Mouse (Mus musculus) lung, postnatal 14 days (tissue): Measurements from ENCODE around the gene Mogat1.
"Not testable (repeated sequence)": the region's sequence is repeated elsewhere in the genome, so short reads cannot be mapped to it uniquely, and the experiment has no call there.

Experiments
- DNase-seq: peaks from one replicate; pipeline ENCODE4 v3.0.0; 2021

The Mogat1 gene

DNA sequence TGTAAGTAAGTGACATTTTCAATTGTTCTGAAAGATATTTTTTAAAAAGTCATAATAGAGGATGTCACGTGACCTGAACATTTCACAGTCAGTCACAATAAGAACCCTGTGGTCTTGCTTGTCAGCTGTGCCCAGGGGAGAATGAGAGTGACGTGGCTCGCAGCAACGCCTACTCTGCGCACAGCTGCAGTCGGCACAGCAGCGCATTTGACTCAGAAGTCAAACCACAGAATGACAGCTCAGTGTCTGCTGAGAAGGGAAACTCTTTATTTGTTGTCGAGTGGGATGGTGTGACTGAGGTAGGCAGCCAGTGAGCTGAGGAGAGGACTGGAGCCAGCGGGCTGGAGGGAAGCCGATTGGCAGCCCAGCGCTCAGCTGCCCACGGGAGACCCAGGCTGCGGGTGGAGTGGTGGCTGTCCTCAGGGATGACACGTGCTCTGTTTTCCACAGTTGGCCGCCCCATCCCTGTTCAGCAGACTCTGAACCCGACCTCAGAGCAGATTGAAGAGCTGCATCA, 26.8 kb downstream of the Mogat1 start:
- DNase-seq, result peak; percentile 55

DNA sequence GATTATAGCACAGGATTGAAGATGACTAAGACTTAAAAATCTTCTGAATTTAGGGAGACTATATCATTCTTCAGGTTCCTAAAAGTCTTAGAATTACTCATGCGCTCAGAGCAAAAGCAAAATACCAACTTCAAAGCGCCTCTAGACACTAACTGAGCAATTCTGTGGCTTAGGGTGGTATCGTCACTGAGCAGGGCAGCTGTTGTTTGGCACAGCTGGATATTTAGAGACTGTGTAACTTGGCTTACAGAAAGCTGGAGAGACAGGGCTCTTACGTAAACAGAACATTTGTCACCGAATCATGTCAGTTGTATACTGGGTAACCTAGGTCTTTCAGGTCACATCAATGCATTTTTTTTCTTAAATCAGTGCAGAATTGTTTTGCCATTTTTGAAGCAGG, 27.6 kb downstream of the Mogat1 start:
- DNase-seq, result no peak

DNA sequence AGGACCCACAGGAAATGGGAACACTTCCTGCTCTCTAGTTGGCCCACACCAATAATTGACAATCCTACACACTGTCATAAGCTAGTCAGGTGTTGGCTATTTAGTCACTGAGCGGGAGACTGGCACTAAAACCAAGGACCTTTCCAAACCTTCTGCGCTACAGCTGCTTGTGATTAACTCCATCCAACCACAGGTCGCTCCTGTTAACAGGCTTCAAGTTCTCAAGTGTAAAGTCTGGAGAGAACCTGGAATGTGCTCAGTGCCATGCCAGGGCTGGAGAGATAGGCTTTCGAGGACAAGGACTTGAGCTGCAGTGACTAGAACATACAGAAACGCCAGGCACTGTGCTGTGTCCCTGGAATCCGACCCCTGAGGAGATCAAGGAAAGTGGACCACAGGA, 28.4 kb downstream of the Mogat1 start:
- no peak for DNase-seq

DNA sequence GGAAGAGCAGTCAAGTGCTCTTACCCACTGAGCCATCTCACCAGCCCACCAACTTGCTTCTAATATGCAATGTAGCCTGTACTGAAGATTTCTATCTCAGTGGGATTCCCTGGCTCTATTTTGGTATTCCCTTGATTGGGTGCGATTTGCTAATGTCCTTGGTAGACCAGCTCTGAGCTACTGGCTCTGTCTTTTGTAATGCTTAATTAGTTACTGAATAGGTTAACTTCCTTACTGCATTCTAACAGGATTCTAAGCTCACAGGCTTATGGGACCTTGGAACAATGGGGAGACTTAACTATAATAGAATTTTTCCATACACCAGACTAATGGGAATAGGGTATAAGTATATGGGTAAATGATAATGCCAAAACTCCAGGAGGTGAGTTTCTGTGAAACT, 32.8 kb downstream of the Mogat1 start:
- not testable (repeated sequence) for DNase-seq

GRCm38 (mm10) chr1:78546258-78546657, 35.5 kb downstream of the Mogat1 start:
- DNase-seq, result no peak

DNA sequence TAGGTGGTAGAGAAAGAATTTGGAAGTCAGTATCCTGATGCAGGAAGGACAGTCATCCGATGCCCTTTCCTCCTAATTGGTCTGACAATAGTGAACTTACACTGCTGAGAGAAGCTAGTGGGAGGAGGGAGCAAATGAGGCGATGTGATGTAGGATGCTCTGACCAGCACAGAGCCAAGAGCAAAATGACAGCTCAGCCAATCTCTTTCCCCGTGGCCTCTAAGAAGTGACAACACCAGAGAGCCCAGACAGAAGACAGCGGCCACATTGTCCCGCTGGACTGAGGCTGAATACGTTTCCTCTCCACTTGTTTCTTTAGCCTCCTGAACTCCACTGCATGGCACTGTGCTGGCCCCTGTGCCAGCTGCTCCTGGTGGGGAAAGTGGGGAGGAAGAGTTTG, 38.2 kb downstream of the Mogat1 start:
- DNase-seq, result no peak

DNA sequence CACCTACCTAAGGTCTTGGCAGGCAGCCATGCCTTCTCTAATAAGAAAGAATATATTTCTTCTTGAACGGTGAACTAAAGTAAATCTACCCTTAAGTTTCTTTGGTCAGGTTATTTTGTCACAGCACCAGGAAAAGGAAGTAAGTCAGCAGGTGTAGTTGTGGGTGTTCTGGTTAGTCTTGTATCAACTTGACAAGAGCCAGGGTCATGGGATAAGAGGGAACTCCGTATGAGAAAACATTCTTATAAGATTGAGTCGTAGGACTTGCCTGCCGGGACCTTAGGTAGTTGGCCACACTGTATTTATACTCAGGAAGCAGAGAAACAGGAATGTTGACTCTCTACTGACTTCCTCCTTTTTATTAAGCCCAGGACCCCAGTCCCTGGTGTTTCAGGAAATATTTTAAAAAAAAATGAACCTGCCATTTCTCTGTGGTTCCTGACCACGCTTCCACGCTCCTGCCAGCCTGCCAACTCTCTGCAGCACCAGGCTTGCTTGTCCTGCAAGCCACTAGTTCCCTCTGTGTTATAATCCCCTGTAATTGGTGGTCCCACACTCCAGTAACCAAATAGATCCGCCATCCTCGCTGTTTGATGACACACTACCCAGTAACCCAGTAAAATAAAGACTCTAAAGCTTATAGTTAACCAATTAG, 43.3 kb downstream of the Mogat1 start:
- DNase-seq, result no peak

GRCm38 (mm10) chr1:78566963-78567362, 56.2 kb downstream of the Mogat1 start:
- DNase-seq, result no peak

GRCm38 (mm10) chr1:78567421-78567820, 56.6 kb downstream of the Mogat1 start:
- DNase-seq, result no peak

GRCm38 (mm10) chr1:78567834-78568507, 57.2 kb downstream of the Mogat1 start:
- peak; percentile 10 for DNase-seq

DNA sequence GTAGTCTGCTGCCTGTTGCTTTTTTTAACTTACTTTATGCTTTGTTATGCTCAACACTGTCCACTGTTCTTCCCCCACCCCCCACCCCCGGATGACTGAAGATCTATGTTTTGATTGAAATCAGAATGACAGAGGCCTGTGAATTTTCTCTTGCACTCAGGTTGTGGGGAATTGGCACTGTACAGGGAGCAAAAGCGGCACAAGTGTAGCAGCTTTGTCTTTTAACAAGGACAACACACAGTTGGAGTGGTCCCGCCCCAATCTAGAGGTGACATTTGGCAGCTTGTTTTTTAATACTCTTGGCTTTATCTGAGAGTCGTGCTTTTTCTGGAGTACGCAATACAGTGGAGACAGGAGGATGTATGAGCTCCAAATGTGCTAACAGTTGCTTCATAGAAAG, 58.8 kb downstream of the Mogat1 start:
- DNase-seq, result no peak

DNA sequence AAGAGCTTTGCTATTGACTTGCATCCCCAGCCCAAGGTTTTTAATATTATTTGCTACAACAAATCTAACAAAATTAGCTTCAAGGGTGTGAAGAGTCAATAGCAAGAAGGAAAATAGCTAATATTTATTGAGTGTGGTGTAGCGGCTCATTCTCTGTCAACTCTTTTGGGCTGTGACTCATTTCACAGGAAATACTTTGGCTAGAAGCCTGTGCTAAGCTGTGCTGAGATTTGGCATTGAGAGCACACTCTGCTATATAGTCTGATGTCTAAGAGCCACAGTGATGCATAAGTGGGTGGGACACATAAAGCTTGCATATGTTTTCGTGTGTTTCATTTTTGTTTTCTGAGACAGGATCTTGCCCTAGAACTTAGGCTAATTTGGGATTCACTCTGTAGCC, 74.3 kb downstream of the Mogat1 start:
- DNase-seq, result no peak

- DNase-seq, result no peak
These were observed 76.2 kb downstream of the Mogat1 start for GRCm38 (mm10) chr1:78586986-78587385.
